Mouse (Mus musculus): ENCODE data around the gene Jdp2.

Jdp2 gene

DNA sequence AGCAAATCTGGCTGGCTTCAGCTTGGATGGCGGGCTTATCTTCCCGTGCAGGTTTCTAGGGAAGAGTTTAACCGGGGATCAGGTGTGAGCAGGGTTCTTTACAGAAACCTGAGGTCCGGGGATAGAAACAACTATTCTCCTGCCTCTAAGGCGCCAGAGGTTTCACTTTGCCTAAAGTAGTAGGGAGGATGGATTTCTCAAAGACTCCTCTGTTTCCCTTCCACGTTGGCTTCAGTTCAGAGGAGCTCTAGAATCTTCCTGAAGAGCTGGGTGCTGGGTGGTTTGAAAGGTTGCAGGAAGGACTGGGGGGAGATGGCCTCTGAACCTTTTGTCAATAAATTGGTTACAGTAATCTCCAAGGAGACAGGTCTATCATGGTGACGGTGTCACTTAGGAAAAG is 1.8 kb downstream of the Jdp2 start:
- in situ Hi-C loops (cut with MboI; ENCODE audit: unreplicated experiment in 2 of 2): no loop called here

DNA sequence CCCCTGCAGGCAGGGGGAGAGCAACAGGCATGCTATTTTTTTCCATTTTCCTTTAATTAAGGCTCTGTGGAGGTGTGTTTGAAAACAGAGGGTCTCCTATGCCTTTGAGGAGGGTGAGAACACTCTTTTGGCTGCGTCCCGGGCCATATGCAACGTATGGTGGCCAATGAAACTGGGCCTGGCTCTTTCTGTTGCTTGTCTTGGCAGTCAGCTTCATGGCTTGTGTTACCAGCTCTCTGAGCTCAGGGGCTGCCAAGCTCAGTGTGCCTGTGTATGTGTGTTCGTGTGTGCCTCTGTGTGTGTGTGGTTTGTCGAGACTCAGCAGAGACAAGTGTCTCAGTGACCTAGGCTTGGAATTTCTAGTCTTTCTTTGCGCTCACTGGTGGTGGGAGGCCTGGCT is 2.7 kb downstream of the Jdp2 start:
- in situ Hi-C loops (cut with MboI; ENCODE audit: unreplicated experiment in 2 of 2): no loop called here

DNA sequence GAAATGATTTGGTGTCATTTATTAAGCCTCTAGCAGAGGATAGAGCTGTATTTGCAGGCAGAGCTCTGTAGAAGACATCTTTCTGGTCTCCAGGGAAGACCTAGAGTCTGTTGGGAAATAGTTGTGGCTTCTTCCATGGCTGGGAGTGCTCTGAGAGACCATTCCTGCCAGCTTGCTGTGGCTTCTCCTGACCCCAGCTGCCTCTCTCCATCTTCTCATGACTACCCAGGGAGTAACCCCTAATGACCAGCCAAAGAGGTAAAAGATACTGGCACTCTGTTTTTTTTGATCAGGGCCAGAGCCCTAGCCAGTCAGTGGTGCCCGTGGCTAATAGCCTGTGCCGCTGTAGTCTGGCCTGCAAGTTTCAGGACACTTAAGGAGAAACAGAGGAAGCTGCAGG is 3.3 kb downstream of the Jdp2 start:
- in situ Hi-C loops (cut with MboI; ENCODE audit: unreplicated experiment in 2 of 2): no loop called here

DNA sequence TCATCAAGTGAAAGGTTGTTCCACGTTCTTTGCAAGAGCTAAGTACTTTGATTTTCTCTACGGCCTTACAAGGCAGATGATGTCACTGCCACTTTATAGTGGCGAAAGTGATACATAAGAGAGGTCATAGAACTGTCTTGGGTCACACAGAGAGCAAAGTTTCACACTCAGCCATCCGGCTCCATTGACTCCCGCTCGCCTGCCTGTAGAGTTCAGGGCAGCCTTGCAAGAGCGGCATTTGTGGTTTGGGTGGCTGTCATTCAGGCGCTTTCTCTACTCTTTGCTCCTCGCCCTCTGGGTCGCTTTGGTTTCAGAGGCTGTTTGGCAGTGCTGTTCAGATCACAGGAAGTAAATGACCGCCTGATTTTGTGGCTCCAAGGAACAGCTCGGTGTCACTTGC is 4.0 kb downstream of the Jdp2 start:
- in situ Hi-C loops (cut with MboI; ENCODE audit: unreplicated experiment in 2 of 2): no loop called here

DNA sequence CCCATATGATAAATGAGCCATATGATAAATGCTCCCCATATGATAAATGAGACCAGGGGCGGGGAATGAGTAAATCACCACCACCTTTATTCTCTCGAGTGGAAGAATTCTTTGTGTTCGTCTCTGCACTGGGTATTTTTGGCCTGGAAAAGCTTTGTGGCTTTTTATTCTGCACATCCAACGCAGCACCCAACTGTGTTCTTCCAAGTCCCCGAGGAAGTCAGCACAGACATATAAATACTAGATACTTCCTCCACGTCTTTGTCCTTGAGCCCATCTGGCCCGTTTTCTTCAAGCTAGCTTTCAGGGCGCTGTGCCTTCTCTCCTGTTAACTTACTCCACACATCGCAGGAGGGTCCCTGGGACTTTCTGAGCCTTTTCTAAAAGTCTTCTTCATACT is 4.9 kb downstream of the Jdp2 start:
- in situ Hi-C loops (cut with MboI; ENCODE audit: unreplicated experiment in 2 of 2): no loop called here

DNA sequence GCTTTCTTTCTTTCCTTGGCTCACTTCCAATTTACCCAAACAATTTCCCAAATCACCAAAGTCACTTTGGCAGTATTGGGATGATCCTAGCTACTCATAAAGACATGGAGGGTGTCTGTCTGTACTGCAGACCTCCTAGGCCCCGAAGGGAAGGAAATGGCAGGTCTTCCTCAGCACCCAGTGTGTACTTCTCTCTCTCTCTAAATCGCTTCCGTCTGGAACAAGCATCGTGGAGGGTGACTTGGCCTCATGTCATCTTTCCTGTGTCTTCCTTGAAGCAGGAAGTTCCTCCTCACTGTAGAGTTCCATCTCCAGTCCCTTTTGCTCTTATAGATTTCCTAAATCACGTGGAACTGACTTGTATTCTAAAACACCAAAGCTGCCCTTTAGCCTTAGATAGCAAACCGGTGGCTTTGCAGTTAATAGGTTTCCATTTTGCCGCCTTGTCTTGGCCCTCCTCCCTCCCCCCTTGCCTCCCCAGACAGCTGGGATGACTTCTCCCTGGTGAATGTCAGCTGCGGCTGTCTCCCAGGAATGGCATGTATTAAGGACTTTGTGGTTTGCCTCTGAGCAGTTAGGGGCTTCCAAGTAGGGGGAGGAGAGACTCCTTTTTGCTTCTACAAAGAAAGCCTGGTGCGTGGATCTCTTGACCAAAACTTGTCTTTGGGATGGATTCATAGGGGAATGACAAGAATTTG is 5.6 kb downstream of the Jdp2 start:
- in situ Hi-C loops (cut with MboI; ENCODE audit: unreplicated experiment in 2 of 2): no loop called here

DNA sequence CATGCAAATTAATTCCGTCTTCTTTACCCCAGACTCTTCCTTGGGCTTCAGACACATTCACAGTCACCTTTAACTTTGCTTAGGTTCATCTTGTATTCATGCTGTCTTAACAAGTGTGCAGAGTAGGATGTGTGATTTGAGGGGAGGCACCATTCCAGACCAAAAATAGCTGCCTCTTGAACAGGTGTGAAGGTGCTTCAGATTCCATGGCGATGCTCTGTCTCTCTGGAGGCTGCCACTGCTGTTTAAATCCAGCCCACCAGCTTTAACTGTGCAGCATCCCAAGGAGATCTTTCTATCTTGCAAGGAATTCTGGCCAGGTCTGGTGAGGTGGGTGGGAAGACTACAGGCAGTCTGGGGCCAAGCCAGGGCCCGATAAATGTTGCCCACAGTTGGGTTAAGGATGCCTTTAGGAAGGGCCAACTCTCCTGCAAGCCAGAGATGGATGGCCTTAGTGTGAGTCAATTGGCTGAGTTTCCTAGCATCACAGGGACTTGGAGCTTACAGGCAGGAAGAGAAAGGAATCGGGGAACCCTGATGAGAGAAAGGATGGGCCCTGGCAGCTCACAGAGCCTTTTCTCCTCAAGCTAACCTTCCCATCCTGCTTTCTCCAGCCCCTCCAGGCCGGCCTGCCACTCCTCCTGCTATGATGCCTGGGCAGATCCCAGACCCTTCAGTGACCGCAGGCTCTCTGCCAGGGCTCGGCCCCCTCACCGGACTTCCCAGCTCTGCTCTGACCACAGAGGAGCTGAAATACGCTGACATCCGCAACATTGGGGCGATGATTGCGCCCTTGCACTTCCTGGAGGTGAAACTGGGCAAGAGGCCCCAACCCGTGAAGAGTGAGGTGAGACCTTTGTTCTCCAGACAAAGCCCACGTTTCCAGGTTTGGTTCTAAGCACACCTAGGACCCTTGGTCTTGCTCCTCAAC is 9.0 kb downstream of the Jdp2 start:
- in situ Hi-C loops (cut with MboI; ENCODE audit: unreplicated experiment in 2 of 2): no loop called here

DNA sequence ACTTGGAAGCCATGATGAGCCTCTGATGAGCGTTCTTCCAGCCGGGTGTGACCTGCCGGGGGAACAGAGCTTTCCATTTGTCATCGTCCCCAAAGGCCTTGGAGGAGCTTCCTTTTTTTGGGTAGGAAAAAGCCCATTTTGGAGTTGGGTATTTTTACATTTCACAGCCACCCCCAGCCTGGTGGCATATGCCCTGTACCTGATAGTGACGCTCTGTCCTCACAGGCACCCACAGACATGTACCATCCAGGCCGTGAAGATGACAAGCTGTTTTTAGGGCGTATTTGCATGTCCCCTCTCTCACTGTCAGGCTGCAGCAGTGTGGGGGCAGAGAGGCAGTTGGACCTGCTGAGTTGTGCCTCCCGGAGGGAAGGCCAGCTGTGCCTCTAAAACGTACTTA is 11.3 kb downstream of the Jdp2 start:
- in situ Hi-C loops (cut with MboI; ENCODE audit: unreplicated experiment in 2 of 2): no loop called here

DNA sequence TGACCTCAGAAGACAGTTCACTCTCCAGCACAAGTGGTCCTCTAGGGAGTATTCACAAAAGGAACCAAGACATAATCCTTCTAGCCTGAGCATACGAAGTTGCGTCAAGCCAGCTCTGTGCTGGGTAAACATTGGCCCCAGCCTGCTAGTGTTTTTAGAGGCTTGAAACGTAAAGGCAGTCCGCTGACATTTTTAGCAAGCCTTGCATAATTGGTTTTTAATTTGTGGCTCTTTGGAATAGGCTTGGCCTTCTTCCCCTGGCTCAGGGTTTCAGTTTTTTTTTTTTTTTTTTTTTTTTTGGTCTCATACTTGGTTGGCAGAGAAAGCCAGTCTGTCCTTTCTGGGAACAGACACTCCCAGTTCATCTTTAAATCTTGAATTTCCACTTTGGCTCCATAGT is 15.3 kb downstream of the Jdp2 start:
- in situ Hi-C loops (cut with MboI; ENCODE audit: unreplicated experiment in 2 of 2): no loop called here

DNA sequence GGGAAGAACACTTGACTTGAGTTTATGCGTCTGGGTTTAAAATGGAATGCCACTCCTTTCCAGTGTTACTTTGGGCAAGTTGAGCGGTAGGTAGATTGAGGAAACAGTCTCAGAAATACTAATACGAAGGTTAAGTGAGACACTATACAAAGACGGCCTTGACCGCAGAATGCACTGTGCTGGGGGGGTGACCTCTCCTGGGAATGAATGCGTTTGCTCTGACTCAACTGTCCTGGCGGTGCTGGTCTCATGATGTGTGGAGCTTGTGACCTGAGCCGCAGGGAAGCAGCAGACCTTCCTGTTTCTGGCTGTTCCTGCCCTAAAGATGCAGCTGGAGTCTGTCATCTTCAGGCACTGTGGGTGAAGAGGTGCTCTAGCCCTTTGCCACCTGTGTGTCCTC is 16.7 kb downstream of the Jdp2 start:
- in situ Hi-C loops (cut with MboI; ENCODE audit: unreplicated experiment in 2 of 2): no loop called here

DNA sequence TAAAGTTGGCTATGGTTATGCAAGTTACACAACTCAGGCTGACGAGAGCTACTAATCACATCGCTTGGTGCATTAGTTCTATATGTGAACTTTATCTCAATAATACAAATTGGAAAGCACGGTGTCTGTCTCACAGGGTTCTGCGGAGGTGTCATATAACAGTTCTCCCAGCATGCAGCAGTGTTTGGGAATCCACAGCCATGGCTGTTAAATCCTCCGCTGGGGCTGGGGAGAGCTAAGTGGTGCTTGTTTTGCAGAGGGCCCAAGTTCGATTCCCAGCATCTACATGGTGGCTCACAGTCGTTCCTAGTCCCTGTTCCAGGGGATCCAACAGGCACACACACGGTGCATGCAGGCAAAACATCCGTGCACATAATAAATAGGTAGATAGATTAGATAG is 19.1 kb downstream of the Jdp2 start:
- in situ Hi-C loops (cut with MboI; ENCODE audit: unreplicated experiment in 2 of 2): no loop called here

DNA sequence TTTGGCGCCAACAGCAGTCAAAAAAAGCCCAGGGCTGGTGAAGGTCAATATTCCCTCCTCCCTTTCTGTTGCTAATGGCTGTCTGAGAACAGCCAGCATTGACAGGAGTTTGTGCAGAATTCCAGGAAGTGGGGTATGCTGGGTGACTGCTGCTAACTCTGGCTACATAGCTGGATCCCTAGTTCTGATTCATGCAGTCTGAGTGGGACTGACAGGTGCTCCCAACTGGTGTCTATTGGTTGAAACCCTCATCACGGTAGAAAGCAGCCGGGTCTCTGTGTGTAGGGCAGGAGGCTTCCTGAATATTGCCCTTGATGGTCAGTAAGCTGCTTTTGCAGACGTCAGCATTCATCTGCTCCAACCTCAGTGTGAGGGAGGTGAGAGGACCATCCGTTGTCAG is 19.6 kb downstream of the Jdp2 start:
- in situ Hi-C loops (cut with MboI; ENCODE audit: unreplicated experiment in 2 of 2): no loop called here

DNA sequence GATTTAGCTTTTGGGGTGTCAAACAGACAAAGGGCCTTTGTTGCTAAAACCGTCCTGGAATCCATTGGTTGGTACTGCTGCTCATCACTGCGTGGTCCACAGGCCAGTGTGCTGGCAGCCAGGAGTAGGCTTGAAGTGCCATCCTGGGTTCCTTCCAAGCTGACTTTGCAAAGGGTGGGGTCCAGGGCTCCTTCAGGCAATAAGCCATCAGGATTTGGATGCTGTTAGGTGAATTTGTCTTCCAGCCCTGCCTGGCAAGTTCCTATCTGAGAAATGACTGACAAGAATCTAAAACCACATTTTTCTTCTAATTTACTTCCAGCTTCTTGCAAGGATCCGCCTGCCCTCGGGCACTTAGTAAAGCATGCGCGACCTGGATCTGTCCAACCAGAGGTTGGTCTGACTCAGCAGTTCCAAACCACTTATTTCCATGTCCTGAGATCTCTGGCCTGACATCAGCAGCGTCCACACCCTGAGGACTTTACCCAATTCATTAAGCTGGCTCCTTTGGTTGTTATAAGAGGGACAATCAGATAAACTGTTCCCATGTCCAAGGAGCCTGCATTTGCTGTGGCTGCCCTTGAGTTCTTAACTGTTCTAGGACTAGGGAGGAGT is 20.6 kb downstream of the Jdp2 start:
- in situ Hi-C loops (cut with MboI; ENCODE audit: unreplicated experiment in 2 of 2): no loop called here

DNA sequence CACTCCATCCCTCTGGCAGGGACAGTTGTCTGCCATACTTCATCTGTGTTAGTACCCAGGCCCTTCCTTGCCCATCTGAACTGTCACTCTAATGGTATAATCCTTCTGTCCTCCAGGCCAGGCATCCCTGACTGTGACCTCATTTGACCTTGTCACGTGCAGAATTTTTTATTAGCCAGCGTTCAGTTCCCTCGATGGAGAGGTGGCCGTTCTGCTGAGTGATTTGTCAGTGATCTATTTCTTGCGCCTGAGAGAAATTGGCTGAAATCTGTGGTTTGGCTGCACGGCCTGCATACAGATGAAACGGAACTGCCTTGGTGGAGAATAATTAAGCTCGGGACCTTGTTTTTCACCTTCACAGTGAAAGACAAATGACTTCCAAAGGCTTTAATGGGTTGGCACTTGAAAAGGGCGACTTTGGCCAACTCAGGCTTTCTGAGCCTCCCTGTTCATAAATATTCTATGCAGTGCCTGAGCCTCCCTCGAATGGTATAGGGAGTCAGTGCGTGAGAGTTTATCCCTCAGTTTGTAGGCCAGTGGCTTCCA is 21.1 kb downstream of the Jdp2 start:
- in situ Hi-C loops (cut with MboI; ENCODE audit: unreplicated experiment in 2 of 2): no loop called here

DNA sequence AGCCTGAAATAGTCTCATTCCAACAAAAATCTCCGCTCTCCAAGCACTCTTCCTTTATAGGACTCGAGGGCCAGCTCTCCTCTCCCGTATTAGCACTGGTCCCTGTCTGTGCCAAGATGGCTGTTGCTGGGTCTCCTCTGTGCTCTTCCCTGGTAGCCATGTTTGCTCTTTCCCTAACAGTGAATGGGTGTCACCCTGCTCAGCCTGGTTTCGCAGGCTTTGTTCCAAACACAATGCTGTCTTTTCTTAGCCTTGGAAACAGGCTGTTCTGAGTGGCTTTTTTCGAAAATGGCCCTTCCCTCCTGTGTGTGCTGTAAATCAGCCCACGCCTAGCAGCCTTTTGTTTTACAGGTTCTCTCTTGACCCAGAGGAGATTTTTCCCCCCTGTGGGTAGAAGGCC is 22.2 kb downstream of the Jdp2 start:
- in situ Hi-C loops (cut with MboI; ENCODE audit: unreplicated experiment in 2 of 2): no loop called here

DNA sequence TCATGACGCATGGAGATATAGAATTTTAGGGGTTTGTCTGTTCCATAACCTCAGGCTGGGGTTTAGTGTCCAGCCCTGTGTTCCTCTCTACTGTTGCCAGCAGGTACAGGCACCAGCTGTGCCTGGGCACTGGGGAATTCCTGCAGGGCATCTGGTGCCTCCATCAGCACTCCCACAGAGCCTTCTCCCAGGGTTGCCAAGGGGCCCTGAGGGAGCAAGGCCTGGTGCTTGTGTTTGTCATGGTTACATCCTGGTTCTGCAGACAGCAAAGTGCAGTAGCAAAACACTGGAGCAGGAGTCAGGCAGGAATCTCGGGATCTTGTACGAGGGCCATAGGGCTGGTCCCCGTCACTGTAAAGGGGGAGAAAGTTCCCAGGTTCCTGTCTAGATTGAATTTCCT is 22.8 kb downstream of the Jdp2 start:
- in situ Hi-C loops (cut with MboI; ENCODE audit: unreplicated experiment in 2 of 2): no loop called here

DNA sequence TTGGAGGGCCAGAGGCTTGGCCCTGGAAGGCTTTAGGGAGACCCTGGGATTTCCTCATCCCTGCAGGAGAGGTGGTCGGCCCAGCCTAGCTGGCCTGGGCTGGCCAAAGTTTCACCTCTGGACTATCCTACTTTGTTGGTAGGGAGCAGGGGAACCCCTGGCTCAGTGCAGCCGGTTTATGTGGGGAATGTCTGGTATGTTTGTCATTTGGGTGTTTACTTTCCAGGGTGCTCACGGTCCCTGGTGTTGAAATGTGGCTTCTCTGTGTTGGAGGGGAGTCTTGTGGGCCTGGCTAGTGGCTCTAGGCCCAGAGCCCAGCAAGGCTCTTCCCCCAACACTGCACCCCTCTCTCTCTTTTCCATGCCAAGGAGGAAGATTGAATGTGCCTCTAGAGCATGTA is 24.9 kb downstream of the Jdp2 start:
- in situ Hi-C loops (cut with MboI; ENCODE audit: unreplicated experiment in 2 of 2): no loop called here

DNA sequence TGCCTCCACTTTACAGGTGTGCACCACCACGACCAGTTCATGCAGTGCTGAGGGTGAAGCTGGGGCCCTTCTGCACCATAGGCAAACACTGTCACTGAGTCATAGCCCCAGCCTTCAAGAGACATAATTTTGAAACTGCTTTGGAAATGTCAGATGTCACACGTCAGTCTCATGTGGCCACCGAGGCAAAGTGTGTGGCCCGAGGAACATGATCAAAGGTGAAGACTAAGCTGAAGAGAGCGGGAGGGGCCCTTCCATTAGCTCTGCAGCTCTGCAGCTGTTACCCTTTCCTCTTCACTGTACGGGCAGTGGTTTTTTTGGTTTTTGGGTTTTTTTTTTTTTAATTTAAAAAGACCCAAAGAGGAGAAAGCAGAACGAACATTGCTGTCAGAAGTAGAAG is 25.8 kb downstream of the Jdp2 start:
- in situ Hi-C loops (cut with MboI; ENCODE audit: unreplicated experiment in 2 of 2): no loop called here

DNA sequence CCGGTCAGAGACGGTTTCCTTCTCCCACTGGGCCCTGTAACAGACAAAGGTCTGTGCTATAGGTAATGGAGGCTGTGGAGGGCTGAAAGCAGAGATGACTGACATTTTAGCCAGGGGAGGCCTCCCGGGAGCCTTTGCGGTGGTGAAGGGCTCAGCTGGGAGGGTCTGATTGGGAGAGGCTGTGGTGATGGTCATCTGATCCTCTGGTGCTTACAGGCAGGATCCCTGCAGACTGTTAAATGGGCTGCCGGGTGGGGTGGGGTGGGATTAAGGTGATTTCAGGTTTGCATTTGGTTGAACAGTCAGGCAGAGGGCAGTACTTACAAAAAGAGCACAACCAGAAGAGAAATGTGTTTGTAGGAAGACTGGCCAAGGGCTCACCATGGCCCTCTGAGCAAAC is 27.0 kb downstream of the Jdp2 start:
- in situ Hi-C loops (cut with MboI; ENCODE audit: unreplicated experiment in 2 of 2): no loop called here

DNA sequence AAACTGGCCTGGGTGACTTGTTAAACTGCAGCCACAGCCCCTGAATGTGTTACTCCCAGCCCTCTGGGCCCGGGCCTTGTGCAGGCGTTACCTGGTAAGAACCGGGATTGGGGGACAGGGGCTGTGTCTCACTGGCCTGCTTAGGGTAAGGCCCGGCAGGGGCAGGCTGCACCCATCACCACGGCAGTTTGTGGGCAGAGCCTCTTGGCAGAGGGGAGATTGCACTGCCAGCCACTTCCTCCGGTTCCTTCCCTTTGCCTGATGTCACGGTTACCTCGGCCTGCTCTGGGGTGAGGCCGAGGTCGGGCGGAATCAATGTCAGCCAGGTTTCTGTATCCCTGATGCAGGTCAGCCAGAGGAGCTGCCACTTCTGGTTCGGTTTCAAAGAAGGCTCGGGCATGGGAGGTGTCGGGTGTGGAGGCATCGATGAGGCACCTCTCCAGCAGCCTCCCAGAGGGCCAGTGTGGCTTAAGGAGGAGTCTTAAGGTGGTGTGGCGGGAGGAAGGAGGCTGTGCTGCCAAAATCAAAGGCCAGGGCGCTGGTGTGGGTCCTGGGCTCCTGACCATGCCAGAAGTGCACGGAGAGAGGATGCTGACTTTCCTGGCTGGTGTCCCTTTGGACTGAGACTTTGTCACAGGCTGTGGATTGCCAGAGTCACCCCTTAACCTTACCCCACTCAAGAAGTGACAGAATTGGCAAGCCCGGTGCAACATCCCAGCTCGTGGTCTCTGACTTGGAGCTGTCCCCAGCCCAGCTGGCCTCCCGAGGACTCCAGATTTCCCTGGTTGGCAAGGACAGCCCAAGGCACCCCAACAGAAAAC is 31.0 kb downstream of the Jdp2 start:
- in situ Hi-C loops (cut with MboI; ENCODE audit: unreplicated experiment in 2 of 2): no loop called here

DNA sequence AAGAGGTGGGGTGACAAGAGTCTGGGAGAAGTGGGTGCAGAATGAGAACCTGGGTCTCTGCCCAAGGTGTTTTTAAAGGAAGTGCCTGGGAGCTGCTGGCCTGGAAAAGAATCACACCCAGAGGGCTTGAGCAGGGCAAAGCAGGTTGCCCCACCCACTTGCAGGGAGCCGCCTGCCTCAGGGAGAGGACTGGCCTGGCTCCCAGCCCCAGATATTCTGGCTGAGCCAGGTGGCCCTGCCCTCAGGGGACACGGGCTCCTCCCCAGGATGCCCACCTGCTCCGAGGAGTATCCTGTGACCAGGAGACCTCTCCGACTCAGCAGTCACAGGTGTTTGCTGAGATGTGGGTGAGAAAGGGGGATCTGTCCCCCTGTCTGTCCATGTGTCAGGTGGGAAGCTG is 32.4 kb downstream of the Jdp2 start:
- in situ Hi-C loops (cut with MboI; ENCODE audit: unreplicated experiment in 2 of 2): no loop called here
